Mouse (Mus musculus): ENCODE results near the gene Notch2. TPM values are rescaled to one million over a fixed set of nuclear protein-coding genes. Genes with fewer than 3 reads are reported as not detected.

The Notch2 gene
- total RNA-seq, 1 experiment from 2014 or later = 219 TPM

- no peak for ATAC-seq (ENCODE audit: extremely low read depth, insufficient number of reproducible peaks, low FRiP score, poor library complexity, severe bottlenecking)
Measured at GRCm38 (mm10) chr3:98084870-98085269, 71.5 kb downstream of the Notch2 start.

GRCm38 (mm10) chr3:98085812-98086268 lies 72.5 kb downstream of the Notch2 start:
- ATAC-seq (ENCODE audit: extremely low read depth, insufficient number of reproducible peaks, low FRiP score, poor library complexity, severe bottlenecking) = no peak

DNA sequence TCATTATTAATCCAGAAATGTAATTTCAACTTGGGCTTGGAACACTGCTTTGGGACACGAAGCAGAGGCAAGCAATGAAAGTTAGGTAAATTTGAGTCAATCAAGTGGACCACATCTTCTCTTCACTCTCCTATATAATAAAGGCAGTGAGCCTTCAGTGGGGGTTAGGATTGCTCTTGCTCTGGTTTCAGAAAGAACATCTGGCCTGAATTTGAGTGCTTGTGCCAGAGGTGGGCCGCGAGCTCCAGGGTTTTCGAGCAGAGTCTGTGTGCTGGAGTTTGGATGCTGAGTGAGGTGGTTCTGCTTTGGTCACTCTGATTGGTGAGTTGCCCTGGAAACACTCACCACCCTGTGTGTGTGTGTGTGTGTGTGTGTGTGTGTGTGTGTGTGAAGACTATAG lies 73.1 kb downstream of the Notch2 start:
- ATAC-seq (ENCODE audit: extremely low read depth, insufficient number of reproducible peaks, low FRiP score, poor library complexity, severe bottlenecking) = no peak

- no peak for ATAC-seq (ENCODE audit: extremely low read depth, insufficient number of reproducible peaks, low FRiP score, poor library complexity, severe bottlenecking)
Measured at GRCm38 (mm10) chr3:98086860-98087259, 73.5 kb downstream of the Notch2 start.

DNA sequence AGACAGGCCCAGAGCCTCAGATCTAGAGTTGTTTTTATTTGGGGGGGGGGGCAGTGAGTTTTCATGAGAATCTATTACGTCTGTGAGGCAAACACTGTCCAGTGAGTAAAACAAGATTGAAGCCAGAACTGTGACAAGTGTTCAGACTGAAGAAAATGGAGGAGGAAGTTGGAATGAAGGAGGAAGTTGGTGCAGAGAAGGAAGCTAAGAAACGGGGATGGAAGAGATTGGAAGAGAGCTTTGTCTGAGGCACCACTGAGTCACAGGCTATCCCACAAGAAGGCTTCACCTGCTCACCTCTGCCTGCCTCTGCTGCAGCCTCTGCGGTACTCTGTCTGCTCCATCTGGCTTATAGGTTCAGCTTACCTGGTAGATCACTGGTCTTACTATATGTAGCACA lies 74.2 kb downstream of the Notch2 start:
- ATAC-seq (ENCODE audit: extremely low read depth, insufficient number of reproducible peaks, low FRiP score, poor library complexity, severe bottlenecking) = no peak

- ATAC-seq (ENCODE audit: extremely low read depth, insufficient number of reproducible peaks, low FRiP score, poor library complexity, severe bottlenecking) = no peak
Measured at GRCm38 (mm10) chr3:98089702-98090101, 76.4 kb downstream of the Notch2 start.

- no peak for ATAC-seq (ENCODE audit: extremely low read depth, insufficient number of reproducible peaks, low FRiP score, poor library complexity, severe bottlenecking)
Measured at GRCm38 (mm10) chr3:98090129-98090528, 76.8 kb downstream of the Notch2 start.

DNA sequence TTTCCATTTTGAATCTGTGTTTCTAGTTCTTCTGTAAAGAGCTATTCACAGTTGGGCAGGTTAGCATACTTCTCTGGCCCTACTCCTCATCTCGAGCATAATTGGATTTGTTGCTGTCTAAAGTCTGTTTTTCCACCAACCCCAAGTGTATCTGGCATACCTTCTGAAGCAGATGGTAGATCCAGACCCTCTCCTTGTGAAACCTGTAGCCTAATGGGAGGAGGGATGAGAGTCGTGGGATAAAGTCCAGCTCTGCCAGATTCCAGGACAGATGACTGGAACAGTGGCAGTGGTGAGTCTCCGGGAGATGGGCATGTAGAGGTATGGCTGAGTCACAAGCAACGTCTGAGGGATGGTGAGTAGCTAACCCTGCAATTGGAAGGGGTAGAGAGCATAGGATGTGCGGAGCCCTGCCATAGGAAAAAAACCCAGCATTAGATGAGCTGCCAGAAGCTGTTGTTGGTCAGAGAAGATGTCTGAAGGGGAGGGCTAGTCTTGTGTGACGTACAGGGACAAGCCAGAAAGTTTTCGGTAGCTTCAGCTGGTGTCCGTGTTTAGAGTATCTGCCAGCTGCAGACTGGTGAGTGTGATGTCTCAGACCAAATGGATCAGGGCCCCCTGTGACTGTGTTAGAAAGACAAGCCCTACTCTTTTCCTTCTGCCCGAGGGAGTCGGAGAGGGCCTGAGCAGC lies 79.5 kb downstream of the Notch2 start:
- no peak for ATAC-seq (ENCODE audit: extremely low read depth, insufficient number of reproducible peaks, low FRiP score, poor library complexity, severe bottlenecking)

- ATAC-seq (ENCODE audit: extremely low read depth, insufficient number of reproducible peaks, low FRiP score, poor library complexity, severe bottlenecking) = no peak
Measured at GRCm38 (mm10) chr3:98093954-98094353, 80.6 kb downstream of the Notch2 start.

DNA sequence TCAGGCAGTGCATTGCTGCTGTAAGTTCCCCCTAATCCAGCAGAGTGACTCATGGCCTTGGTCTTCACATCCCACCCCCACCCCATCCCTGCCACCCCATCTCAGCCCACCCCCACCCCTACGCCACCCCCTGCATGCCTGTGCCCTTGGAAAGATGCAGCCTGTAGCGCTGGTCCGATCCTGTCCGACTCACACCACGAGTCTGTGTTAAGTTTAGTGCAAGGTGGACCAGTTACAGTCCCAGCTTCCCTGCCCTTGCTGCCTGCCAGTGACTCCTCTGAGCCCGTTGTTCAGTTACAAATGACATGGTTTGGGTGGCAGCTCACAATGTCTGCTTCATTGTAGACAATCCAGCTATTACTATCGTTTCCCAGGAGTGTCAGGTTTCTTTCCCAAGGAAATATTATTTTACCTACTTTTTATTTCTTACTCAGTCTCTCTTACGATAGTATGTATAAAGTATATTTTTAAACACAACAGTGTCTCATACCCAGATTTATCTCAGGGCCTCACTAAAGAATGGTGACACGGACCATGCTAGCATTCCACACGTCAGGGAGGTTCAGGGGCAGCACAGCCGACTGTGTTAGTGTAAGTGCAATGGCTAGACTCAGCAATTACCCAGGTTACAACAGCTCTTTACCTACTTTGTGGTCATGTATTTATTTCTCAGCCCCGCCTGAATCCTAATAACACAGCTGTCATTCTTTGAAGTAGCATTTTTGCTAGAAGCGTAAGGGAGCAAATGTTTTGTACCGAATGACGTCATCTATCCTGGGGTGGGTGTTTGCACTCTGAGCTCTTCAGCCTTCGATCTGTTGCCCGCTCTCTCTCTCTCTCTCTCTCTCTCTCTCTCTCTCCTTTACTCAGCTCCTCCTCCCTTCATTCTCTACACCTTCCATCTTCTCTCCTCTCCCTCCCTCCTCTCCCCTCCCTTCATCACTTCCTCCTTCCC lies 81.6 kb downstream of the Notch2 start:
- ATAC-seq (ENCODE audit: extremely low read depth, insufficient number of reproducible peaks, low FRiP score, poor library complexity, severe bottlenecking) = no peak

GRCm38 (mm10) chr3:98096981-98097380 lies 83.7 kb downstream of the Notch2 start:
- no peak for ATAC-seq (ENCODE audit: extremely low read depth, insufficient number of reproducible peaks, low FRiP score, poor library complexity, severe bottlenecking)

DNA sequence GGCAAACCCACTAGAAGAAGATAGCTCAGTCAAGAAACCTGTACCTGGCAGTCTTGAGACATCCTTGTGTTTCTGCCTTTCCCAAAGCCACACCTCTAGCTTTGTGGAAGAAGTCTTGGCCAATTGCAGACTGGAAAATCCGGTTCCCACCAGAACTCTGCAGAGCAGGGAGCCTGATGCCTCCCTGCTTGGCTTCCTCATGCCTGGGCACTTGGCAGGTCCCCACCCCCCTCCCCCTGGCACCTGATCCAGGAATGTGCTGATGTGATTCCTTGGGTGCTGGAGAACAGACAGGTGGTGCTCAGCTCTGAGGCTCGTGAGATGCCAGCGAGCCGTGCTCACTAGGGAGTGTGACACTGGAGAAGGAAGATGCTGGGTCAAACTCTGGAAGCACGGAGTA lies 85.3 kb downstream of the Notch2 start:
- no peak for ATAC-seq (ENCODE audit: extremely low read depth, insufficient number of reproducible peaks, low FRiP score, poor library complexity, severe bottlenecking)

- no peak for ATAC-seq (ENCODE audit: extremely low read depth, insufficient number of reproducible peaks, low FRiP score, poor library complexity, severe bottlenecking)
Measured at GRCm38 (mm10) chr3:98099287-98099686, 86.0 kb downstream of the Notch2 start.

- ATAC-seq (ENCODE audit: extremely low read depth, insufficient number of reproducible peaks, low FRiP score, poor library complexity, severe bottlenecking) = no peak
Measured at GRCm38 (mm10) chr3:98101541-98101940, 88.2 kb downstream of the Notch2 start.

GRCm38 (mm10) chr3:98104851-98105471 lies 91.6 kb downstream of the Notch2 start:
- no peak for ATAC-seq (ENCODE audit: extremely low read depth, insufficient number of reproducible peaks, low FRiP score, poor library complexity, severe bottlenecking)

DNA sequence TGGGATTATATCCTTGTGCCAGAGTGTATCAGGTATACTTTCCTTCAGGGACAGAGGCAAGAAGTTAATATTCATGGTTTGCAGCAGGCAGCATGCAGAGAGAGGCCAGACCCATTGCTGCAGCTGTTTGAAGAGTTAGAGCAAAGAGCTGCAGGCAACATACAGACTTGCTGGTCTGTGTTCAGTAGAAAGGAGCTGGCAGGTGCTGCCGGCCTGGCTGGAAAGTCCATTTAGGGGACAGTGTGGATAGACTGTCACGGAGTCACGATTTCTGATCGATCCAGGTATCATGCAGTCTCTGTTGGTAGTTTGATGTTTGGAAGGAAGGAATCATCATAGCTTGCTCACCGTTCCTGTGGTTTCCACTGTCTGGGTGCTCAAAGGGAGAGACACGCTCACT lies 92.2 kb downstream of the Notch2 start:
- no peak for ATAC-seq (ENCODE audit: extremely low read depth, insufficient number of reproducible peaks, low FRiP score, poor library complexity, severe bottlenecking)

GRCm38 (mm10) chr3:98106115-98106514 lies 92.8 kb downstream of the Notch2 start:
- ATAC-seq (ENCODE audit: extremely low read depth, insufficient number of reproducible peaks, low FRiP score, poor library complexity, severe bottlenecking) = no peak

- no peak for ATAC-seq (ENCODE audit: extremely low read depth, insufficient number of reproducible peaks, low FRiP score, poor library complexity, severe bottlenecking)
Measured at GRCm38 (mm10) chr3:98106590-98107313, 93.4 kb downstream of the Notch2 start.

DNA sequence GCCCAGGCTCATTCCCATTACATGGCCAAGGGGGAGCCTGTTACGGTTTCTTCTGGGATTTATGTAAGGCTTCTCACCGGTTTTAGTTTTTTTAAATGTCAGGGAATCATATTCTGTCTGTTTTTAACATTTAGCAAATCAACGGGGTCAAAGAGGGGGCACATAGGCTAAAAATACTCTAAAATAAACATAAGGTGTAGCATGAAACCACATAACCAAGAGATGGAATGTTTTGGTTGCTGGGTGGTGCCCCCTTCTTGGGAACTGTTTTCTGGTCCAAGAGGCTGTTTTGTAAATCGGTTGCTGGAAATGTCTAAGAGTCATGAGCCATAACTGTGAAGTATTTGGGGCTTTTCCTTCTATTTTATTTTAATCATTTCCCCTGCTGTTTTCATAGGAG lies 95.1 kb downstream of the Notch2 start:
- no peak for ATAC-seq (ENCODE audit: extremely low read depth, insufficient number of reproducible peaks, low FRiP score, poor library complexity, severe bottlenecking)

Measured in neutrophil, adult 5-6 weeks (primary cell).